Mouse (Mus musculus): ENCODE measurements around the gene Ptprn2.

GRCm38 (mm10) chr12:116469096-116469495 lies 16.4 kb upstream of the Ptprn2 start:
- no peak for TF ChIP-seq CTCF (IDR thresholded peaks at IDR 0.05; ENCODE audit: low read depth, low read length)
- no peak for TF ChIP-seq GATA1 (IDR thresholded peaks at IDR 0.05; ENCODE audit: borderline replicate concordance, low read length)
- TF ChIP-seq POLR2AphosphoS5 (IDR thresholded peaks at IDR 0.05; ENCODE audit: insufficient replicate concordance, low read depth, low read length) = no peak
- no peak for TF ChIP-seq TAL1 (conservative IDR thresholded peaks at IDR 0.05; ENCODE audit: low read depth, low read length)
